Mouse (Mus musculus): Measurements from ENCODE around the gene Gm28308.

Gm28308 gene

DNA sequence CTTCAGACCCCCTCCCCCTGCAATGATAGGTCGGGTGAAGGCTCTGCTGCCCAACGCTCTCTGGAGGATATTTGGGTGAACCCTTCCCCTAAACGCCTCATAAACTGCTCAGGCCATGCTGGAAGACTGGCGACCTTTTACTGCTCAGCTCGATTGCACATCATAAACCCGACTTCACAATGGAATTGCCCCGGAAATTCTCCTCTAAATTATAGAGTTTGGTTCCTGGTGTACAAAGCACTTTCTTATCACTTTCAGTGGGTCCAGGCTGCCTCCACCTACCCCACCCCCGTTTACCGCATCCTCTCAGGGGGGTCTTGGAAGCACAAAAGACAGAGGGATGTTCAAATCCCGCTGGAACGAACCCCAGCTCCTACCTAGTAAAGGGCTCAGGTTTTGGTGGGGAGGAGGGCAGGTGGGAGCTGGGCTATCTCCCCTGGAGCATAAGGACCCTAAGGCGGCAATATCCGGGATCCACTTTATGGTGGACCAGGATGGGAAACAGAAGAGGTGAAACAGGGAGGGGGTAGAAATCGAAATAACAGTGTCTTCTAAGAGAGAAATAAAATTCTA lies 5.6 kb upstream of the Gm28308 start:
- DNase-seq, result no peak

DNA sequence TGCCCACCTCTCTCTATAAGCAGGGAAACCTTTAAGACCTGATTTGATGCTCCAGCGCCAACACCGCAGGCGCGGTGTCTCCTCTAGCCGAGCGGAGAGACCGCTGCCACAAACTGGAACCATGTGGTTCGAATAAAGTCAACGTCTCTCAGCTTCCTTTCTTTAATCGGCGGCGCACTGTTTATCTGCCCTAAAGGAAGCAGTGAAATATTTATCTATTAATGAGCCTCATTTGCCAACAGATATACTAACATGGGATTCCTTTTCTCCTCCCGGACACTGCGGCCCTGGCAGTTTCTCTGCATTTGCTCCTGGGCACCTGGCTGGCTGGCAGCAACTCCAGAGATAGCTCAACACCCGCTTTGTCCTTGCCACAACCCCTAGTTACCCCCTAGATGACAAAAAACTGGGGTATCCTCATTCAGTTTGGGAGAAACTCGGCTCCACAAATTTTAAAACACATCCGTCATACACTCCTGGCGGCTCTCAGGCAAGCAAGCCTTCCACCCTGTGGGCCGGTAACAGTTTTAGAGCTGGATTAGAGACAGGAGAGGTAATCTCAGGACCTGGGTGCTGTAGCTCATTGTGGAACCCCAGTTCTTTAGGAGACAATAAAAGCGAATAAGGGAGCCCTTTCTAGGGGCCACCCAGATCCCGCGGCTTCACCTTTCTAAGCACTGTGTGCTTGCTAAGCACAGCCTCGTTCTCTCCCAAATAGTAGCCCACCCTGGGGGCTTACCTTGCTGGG lies 4.9 kb upstream of the Gm28308 start:
- no peak for DNase-seq

DNA sequence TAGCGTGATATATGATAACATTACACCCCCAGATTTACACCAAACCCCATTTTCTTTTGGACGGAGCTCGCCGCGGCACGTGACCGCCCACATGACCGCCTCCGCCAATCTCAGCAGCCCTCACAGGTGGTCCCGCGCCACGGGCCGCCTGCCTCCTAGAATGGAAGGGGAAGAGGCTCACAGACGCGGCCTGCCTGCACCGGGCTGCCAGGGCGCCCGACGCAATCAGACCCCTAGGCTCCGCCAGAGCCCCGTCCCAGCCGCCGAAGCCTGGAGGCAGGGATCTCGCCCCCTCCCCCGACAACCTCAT lies 4.3 kb upstream of the Gm28308 start:
- peak; percentile 57 for DNase-seq

DNA sequence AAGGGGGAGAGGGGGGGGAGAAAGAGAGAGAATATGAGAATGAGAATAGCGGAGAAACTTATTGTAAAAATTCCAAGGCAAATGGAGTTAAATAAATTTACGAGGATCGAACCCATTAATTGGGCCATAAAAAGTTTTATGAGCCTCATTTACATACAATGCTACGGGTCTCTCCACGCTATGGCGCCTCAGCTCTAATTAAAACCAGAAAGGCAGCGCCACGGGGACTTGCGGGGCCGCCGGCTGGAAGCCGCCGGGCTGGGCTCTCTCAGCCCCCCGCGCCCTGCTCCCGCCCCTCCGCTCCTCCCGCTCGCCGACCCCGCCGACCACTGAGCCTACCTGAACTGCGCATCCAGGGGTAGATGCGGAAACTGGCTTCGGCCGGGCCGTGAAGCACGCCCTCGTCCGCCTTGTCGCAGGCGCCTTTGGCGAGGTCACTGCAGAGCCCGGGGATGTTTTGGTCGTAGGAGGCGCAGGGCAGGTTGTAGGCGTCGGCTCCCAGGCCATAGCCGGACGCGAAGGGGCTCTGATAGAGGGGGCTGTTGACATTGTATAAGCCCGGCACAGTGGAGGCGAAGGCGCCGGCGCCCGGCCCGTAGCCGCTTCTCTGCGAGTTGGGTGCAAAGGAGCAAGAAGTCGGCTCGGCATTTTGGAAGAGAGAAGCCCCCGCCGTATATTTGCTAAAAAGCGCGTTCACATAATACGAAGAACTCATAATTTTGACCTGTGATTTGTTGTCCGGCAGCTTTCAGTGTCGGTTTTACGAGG lies 3.7 kb upstream of the Gm28308 start:
- no peak for DNase-seq

DNA sequence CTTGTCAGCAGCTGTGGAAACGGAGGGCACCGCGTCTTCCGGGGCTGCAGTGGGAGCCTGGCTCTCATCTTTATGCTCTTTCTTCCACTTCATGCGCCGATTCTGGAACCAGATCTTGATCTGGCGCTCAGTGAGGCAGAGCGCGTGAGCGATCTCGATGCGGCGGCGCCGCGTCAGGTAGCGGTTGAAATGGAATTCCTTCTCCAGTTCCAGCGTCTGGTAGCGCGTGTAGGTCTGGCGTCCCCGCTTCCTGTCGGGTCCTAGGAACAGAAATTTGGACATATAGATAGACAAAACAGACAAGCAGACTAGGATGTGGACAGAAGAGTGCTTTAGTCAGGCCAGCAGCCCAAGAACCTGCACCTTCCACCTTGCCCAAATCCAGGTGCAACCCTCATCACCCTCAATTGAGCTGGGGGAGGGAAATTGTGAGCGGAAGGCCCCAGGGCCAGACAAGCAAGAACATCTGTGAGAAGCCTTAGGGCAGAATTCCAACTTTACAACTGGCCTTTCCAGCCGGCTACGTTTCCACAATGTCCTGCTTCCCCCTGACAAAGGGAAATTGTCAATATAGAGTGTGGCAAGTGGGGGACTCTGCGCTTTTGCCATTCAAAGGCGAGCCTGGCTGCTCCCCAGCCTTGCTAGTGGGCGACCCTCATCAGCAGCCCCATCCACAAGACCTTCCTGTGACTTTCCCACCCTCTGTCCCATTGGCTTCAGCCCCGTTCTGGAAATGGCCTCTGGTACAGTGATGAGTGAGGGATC lies 2.8 kb upstream of the Gm28308 start:
- no peak for DNase-seq

DNA sequence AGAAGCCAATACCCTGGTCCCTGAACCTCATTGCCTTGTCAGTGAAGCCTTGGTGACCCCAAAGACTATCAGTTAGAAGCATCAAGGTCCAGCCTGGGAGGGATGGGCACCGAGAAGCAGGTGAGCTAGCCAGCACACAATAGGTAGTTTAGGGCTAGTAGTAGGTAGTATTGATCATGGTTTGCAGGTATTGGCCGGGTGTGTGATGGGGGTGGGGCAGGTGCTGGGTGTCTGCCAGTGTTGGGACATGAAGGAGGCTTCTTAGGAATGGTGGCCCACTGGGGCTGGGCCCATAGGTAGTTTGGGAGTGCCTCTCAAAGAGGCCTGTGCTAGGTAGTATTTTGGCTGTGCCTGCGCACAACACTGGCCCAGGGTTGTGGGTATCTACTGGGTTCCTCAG lies 1.9 kb upstream of the Gm28308 start:
- no peak for DNase-seq

DNA sequence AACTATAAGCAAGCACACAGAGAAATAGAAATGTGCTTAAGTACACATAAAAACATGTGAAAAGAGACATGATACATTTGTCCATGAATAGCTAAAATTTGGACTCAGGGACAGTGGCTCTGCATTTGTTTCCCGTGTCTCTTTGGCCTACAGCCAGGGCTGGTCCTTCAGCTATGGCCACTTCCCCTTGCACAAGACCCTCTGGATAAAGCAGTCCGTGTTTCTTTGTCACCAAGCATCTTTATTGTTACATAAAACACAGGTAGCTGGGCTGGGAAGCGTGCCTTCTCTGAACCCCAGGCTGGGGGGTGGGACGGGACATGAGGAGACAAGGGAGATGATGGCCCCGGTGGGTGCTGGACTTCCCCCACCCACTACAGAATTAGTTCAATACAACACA lies 1.1 kb upstream of the Gm28308 start:
- no peak for DNase-seq

DNA sequence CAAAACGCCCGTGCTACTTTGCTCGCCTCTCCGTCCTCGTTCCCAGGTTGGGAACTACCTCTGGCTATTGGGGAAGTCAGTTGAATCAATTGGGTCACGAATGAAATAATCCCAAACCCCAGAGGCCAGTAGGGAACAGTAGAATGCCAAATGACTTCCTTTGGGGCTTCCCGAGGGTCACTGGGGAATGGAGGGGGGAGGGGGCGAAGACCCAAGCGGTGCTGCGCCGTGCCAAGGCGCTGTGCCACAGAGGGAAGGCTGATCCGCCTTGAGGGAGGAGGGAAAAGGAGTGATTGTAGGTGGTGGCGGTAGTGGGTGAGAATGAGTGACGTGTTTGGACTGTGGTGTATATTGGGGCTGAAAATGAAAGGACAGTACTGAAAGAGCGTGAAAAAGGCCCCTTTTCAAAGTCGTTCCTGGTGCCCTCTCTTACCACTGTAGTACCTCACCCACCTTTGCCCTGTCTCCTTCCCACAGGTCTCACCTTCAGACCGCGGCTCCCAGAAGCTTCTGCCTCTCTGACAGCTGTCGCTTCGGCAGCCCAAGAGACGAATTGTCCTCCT lies 502 bp downstream of the Gm28308 start:
- DNase-seq, result no peak

DNA sequence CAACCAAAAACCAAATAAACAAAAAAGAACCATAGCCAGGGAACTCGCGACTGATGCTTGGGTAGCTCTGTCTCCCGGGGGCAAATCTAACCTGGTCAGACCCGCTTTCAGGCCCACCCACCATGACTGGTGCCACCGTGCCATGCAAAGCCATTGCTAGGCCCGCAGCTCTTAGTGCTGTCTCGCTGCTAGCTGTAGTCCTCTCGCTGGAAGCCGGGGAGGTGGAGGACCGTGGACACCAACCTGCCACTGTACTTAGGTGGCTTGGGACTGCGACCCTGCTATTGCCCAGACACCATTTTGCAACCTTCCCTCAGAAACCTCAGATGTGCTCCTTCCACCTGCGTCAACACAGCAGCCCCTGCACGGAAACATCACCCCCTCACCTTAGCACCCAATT lies 1.2 kb downstream of the Gm28308 start:
- DNase-seq, result no peak

DNA sequence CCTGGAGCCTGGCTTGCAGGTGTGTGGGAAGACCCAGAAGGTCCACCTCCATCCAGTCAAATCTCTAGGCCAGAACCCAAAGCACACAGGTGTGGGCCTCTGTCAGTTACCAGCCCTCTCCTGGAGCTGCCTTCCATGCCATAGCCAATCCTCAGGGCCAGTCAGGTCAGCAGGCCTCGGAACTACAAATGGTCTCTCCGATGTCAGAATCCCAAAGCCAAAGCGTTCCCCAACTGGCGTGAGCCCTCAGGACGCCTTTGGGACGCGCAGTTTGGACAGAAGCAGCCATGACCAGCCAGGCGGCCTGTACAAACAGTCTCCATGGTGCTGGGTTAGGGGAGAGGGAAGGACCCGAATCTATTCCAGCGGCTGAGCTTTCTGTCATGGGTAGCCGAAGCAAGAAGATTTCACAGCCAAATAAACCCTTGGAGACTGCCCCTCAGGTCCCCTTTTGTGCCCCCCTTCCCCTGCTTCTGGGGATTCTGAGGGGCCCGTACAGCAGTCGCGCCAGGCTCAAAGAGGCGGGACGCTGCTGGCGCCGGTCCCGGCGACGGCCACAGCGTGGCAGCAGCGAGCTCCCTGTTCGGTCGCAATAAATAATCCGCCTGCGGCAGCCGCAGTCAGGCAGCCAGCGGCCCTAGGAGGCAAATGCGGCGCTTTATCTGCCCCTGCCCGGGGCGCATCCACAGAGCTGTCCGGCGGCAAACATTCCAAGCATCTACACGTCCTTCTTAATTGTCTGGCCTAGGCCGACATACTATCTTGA lies 1.8 kb downstream of the Gm28308 start:
- peak; percentile 80 for DNase-seq

GRCm38 (mm10) chr6:52209685-52210046 lies 3.5 kb downstream of the Gm28308 start:
- no peak for DNase-seq

GRCm38 (mm10) chr6:52208868-52209684 lies 4.1 kb downstream of the Gm28308 start:
- no peak for DNase-seq

- DNase-seq, result peak; percentile 60
These were observed 4.9 kb downstream of the Gm28308 start, which contains the start of gene Hoxa6 for GRCm38 (mm10) chr6:52208072-52208867. TSS of gene Hoxa6 (minus strand) at chr6:52208722.

DNA sequence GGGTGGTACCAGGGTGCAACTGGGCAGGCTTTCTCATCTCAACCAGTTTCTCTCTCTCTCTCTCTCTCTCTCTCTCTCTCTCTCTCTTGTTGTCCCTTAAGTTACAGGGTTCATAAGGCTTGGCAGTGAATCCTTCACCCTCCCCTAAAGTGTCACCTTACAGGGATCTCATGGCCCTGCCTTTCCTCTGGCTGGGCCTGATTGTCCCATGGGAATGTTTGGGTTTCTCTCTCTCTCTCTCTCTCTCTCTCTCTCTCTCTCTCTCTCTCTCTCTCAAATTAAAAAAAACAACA lies 5.5 kb downstream of the Gm28308 start:
- no peak for DNase-seq

GRCm38 (mm10) chr6:52206882-52207683 lies 6.1 kb downstream of the Gm28308 start:
- no peak for DNase-seq

DNA sequence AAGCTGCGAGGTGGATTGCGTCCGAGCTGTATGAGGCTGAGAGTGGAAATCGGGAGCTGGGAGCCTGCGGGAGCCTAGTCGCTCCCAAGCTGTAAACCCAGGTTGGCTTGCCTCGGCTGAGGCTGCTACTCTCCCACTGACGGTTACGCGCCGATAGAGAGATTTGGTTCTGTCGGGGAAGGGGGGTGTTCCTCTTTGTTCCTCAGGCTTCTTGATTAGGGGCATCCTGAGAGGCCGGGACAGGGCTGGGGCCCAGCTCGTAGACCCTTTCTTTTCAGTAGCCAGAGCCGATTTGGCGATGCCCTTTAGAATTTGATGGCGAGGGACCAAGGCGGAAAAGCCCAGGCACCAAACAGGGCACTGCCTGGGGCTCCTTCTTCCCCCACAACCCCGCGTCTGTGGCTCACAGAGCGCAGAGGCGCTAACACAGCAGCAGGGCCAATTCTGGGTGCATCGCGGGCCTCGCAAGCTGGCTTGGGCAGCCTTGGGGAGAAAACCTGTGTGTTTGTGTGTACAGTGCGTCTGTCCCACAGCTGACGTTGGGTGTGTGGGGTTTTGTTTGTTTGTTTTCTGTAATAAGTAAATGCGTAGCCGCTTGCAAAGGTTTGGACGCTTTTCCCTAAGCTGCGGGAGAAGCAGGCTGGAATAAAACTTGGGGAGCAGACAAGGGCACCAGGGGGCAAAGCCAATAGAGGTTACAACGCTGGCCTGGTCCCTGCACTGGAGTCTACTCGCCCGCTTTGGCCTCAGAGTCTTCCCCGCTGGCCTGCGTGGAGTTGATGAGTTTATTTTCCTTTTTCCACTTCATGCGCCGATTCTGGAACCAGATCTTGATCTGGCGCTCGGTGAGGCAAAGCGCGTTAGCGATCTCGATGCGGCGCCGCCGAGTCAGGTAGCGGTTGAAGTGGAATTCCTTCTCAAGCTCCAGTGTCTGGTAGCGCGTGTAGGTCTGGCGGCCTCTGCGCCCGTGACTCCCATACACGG lies 7.2 kb downstream of the Gm28308 start:
- no peak for DNase-seq

DNA sequence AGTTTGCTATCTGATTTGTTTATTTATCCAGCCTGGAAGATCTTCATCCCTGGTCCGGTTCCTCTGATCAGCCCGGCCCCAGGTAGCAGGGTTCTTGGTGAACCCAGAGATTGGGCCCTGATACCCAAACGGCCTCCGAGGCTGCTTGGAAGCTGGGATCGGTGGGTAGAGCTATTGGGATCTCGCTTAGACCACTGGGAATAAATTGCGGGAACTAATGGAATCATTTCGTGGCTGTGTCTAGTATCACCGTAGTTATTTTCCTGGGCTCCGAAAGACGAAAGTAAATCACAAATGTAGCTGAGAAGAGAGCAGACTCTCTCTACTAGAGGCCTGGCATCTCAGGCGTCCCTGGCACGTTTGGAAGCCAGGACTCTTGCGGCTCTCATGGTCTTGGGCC lies 7.9 kb downstream of the Gm28308 start:
- DNase-seq, result no peak

GRCm38 (mm10) chr6:52204050-52204752 lies 8.9 kb downstream of the Gm28308 start, which contains the start of gene Hoxa5:
TSS of gene Hoxa5 (minus strand) at chr6:52204587.
- DNase-seq, result peak; percentile 90
